Mouse (Mus musculus): ENCODE results near the gene Vegfb.
"Not testable (repeated sequence)": the region's sequence is repeated elsewhere in the genome, so short reads cannot be mapped to it uniquely, and the experiment has no call there.

Vegfb gene

DNA sequence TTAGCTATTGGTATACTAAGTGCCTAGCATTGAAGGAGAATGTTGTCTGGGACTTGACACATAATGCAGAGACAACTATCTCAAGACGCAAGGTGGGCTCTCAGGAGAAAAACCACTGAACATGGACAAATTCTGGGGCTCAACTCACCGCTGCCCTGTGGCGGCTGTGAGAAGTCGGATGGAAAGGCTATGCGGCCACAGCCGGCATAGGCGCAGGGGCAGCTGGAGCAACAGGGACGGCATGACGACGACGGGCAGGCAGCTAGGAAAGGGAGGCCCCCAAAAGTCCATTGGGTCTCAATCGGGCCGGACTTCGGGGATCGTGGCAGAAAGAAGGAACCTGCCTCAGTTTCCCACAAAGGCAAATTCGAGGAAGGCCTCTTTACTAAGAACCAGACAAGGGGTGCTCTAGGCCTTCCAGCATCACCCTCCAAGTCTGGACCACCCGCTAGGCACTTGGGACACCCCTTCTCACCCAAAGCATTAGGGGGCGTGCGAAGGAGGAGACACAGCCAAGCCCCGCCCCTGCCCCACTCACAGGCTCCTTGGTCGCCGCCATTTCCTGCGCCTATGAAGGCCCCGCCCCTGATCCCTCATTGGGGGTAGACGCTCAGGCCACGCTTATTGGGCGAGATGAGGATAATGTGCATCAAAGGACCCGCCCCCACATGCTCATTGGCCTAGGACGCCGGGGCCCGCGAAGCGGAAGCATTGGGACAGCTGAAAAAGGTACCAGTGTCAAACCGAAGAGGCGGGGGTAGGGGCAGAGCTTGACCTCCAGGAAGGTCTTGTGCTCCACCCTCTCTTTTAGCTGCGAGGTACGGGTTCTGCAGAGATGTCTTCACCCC lies 4.8 kb upstream of the Vegfb start, which contains the start of gene Dnajc4:
TSS of gene Dnajc4 (minus strand) at position 562 of the 848 bp plus-strand sequence.
- ATAC-seq (ENCODE audit: low TSS enrichment), result peak; percentile 84

DNA sequence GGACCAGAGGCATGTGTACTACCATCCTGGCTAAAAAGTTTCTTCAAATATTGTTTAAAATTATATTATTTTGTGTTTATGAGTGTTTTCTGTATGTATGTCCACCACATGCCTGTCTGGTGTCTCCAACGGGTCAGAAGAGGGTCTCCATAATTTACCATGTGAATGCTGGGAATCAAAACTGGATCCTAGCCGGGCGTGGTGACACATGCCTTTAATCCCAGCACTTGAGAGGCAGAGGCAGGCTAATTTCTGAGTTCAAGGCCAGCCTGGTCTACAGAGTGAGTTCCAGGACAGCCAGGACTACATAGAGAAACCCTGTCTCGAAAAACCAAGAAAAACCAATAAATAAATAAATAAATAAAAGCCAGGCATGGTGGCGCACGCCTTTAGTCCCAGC lies 3.7 kb upstream of the Vegfb start:
- ATAC-seq (ENCODE audit: low TSS enrichment), result not testable (repeated sequence)

DNA sequence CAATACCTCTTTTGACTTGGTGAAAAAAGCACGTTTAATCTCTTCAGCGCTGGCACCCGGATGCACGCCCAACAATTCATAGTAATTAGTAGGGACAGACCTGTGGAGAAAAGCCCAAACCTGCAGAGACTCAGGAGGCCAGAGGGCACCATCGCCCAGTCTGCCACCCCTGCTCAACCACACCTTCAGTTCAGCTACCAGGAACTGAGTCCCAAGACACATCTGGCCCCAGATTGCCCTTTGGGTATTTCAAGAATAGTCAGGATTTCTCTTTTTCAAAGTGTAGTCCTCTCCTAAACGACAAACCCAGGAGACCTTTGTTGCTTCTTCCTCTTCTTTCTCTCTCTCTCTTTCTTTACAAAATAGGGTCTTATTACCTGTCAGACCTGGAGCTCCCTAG lies 3.3 kb upstream of the Vegfb start:
- no peak for ATAC-seq (ENCODE audit: low TSS enrichment)

DNA sequence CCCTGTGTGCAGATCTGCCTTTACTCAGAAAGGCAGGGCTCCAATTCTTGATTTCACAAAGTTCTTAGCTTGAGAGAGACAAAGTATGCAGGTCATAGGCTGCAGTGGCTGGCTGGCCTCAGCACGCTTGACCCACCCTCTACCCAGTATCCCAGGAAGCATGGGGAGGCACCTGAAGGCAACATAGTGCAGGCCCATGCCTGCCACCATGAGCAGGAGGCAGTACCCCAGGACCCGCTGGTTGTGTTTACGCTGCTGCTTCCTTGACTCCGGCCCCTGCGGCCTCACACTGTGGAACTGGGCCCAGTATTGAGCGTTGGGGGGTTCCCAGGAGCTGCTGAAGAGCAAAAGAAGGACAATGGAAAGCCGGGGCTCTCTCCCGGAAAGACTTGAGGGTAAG lies 1.8 kb upstream of the Vegfb start:
- ATAC-seq (ENCODE audit: low TSS enrichment), result no peak

DNA sequence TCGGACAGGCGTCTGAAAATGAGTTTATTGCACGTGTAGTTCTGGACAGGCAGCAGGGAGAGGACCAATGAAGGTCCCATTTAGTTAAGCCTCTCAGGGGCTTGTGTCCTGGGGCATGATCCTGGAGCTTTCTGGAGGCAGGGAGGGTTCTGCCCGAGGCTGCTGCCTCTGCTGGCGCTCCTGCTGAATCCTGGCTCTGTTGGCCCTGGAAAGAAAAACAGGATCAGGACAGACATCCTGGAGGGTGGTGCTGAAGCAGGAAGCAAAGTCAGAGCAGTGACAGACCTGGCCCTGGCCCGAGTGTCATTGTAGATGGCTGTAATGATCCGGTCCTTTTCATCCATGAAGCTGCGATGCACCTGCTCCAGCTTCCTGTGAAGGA lies 444 bp upstream of the Vegfb start:
- no peak for ATAC-seq (ENCODE audit: low TSS enrichment)

DNA sequence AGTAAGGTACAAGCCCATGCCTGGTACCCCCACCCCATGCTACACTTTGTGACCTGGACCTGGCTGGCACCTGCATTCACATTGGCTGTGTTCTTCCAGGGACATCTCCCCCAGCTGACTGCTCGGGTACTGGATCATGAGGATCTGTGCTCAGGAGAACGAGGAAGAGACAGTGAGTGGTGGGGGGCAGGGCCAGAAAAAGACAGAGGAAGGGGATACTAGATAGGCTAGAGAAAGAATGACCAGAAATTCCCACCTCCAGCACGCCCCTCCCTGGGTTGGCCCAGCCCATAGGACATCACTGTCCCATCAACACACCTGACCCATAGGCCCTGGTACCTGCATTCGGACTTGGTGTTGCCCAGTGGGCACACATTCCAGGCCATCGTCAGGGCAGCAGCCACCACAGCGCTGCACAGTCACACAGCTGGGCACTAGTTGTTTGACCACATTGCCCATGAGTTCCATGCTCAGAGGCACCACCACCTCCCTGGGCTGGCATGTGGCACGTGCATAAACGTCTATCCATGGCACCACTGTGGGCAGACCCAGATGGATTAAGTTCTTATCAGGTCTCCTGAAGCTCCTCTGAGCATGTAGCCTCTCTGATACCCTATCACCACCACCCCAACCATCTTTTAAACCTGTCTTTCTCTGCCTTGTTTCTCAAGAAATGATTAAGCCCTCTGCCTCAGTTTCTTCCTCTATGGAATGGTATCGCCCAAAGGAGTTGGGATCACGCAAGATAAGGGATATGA lies 1.3 kb downstream of the Vegfb start:
- ATAC-seq (ENCODE audit: low TSS enrichment), result no peak

DNA sequence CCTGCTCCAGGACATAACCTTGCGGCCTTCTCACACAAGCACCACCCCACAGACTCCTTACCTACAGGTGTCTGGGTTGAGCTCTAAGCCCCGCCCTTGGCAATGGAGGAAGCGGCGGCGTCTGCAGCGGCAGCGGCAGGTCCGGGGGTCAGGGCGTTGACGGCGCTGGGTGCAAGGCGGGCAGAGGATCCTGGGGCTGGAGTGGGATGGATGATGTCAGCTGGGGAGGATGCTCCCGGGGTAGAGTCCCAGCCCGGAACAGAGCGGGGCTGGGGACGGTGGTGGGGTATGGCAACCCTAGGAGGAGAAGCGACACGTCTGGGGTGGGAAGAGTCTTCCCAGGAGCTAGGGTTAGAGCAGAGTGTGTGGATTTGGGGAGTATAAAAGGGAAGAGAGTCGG lies 2.2 kb downstream of the Vegfb start:
- ATAC-seq (ENCODE audit: low TSS enrichment), result no peak

DNA sequence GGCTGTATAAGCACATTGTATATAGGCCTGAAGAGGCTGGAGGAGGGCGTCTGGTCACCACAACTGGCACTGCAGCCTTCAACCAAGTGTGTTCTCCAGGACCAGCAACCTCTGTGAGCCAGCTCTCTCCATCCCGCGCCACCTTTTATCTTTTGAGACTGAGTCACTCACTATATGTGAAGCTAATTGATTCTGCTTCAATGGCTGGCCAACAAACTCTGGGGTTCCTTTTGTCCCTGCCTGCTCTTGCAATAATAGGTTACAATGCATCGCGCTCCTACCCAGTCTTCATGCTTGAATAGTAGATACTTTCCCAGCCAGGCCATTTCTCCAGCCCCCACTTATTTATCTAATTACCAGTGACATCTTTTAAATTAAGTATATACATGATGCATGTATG lies 3.8 kb downstream of the Vegfb start:
- no peak for ATAC-seq (ENCODE audit: low TSS enrichment)

DNA sequence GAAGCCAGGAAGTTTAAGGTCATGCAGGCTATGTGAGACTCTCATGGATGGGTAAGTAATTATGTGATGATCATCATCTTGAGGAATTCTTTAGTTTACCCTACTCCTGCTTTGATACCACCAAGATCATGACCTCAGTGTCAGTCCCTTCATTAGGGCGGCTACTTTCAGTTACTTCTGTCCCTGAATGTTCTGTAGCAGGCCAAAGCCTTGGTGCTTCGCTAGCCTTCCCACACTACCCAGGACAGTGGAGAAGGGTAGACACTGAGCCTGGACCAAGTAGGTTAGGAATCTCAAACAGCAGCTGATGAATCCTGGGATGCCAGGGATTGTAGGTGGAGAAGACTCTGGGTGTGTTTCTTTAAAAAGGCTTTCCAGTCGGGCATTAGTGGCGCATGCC lies 6.0 kb downstream of the Vegfb start:
- ATAC-seq (ENCODE audit: low TSS enrichment), result no peak

DNA sequence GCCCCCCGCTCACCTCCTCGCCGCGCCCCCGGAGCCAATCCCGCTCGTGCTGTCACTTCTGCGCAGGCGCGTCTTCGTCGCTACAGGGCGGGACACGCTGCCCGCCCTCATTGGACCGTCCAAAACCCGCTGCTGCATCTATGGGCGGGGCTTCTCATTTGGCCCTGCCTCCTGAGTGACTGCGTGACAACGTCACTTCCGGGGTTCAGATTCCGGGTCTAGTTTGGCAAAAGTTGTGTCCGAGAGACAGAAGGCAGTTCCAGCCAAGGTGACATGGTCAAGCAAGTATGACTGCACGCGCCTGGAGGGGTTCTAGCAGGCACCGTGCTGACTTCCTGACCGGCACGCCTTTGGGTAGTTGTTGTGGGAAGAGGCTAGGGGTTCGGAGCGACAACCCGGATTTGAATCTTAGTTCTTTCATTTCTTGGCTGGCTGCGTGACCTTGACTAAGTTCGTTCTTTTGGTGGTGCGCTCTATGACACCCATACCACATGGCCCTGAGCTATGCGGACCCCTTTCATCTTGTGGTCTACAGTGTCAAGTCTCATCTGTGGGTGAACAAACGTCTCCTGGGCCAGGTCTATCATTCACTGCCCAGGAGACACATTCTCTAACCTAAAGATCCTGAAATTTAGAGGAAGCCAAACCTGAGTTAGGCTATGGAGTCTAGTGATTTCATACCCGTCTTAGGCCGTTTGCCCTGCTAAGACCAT lies 6.9 kb downstream of the Vegfb start, which contains the start of gene Fkbp2:
TSS of gene Fkbp2 (minus strand) at position 121 of the 713 bp plus-strand sequence.
- peak; percentile 63 for ATAC-seq (ENCODE audit: low TSS enrichment)

DNA sequence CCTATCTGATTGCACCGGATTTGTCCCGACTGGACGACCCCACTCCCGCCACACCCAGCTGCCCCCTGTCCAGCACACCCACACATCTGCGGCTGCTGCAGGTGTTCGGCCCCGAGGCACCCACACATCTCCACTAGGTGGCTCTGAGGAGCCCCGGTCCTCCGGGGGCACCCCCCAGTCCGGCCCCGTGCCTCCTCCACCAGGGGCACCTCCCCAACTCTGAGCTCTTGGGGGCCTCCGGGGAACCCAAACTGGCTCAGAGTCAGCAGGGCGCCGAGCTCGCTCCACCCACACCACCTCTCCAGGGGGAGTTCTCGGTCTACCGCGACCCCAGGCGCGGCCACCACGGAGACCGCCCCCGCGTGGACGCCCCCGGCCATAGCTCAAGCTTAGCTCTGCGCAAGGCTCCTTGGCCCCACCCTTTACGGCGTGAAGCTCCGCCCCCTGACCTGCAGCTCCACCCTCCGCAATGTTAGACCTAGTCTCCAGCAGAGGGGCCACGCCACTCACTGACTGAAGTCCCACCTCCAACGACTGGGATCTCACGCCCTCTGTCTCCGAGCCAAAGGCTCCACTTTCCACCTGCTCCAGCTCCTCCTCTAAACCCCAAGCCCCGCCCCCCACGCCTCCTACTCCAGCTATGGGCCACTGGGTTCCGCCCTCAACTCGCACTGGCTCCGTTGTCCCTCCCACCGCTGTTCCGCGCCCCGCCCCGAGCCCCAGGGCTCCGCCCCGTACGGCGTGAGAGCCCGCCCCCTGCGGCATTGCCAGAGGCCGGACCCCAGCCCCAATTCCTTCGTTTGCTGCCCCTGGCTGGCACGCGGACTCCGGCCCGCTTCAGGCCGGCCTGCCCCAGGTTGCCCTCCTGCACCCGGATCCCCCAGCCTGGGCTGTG lies 7.7 kb downstream of the Vegfb start:
- ATAC-seq (ENCODE audit: low TSS enrichment), result peak; percentile 79

DNA sequence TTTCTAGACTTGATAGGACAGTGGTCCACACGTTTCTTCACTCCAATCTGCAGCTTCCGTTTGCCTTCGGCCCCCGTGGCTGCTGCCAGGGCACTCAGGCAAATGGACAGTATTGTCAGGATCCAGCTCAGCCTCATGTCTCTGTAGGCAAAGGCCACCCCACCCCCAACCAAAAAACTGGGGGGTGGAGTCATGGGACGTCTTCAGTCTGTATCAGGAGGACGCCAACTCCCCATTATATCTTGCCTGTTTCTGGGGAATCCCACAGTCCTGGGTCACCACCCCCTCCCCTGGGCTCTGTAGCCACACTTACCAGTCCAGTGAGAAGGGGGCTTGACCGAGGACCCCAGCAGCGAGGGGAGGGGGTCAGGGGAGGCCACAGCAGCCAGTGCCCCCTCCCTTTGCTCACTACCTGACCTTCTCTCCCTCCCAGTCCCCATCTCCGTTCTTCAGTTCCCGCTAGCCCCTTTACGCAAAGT lies 8.4 kb downstream of the Vegfb start:
- ATAC-seq (ENCODE audit: low TSS enrichment), result no peak

DNA sequence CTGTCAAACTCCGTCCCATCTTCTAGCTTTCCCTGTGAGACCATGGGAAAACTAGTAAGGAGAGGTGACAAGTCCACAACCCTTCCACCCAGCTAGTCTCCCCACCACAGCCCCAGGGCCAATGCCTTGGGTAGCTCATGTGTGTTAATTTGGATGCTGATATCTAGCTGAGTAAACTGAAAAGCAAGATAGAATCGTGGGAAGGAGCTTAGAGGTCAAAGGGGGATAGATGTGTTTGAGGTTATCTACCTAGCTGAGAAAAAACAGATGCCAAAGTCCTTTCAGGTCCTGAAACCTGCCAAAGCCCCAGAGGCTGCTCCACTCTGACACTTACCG lies 8.8 kb downstream of the Vegfb start:
- no peak for ATAC-seq (ENCODE audit: low TSS enrichment)

DNA sequence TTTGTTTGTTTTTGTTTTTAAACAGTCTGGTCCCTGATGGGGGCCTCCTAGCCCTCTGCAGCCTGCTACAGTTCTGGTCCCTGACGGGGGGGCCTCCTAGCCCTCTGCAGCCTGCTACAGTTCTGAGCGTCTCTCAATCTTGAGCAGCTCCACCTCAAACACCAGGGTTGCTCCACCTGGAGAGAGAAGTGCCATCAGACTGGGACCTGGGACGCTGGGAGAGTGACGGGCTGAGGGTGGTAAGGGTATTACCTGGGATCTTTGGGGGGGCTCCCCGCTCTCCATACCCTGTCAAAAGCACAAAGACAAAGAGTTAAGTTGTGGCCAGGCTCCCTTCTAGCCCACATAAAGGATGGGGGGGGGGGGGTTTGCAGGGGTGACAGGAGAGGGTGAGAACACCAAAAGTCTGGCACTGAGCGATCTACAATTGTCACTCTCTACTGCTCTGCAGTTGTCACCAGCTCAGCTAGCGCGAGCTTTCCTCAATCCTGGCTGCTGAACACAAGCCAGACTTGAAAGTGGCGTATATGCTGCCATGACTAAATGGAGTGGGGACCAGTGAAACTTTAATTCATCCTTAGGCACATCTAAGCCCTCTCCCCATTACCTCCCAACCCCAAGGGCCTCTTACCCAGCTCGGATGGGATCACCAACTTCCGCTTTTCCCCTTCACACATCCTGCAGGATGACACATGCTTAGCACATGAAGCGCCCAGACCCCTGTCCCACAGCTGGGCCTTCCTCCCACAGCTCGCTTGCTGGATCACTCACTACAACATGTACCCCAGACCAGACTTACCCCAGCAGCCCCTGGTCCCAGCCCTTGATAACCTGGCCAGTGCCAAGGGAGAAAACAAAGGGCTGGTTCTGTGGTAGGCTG lies 9.5 kb downstream of the Vegfb start:
- ATAC-seq (ENCODE audit: low TSS enrichment), result no peak

DNA sequence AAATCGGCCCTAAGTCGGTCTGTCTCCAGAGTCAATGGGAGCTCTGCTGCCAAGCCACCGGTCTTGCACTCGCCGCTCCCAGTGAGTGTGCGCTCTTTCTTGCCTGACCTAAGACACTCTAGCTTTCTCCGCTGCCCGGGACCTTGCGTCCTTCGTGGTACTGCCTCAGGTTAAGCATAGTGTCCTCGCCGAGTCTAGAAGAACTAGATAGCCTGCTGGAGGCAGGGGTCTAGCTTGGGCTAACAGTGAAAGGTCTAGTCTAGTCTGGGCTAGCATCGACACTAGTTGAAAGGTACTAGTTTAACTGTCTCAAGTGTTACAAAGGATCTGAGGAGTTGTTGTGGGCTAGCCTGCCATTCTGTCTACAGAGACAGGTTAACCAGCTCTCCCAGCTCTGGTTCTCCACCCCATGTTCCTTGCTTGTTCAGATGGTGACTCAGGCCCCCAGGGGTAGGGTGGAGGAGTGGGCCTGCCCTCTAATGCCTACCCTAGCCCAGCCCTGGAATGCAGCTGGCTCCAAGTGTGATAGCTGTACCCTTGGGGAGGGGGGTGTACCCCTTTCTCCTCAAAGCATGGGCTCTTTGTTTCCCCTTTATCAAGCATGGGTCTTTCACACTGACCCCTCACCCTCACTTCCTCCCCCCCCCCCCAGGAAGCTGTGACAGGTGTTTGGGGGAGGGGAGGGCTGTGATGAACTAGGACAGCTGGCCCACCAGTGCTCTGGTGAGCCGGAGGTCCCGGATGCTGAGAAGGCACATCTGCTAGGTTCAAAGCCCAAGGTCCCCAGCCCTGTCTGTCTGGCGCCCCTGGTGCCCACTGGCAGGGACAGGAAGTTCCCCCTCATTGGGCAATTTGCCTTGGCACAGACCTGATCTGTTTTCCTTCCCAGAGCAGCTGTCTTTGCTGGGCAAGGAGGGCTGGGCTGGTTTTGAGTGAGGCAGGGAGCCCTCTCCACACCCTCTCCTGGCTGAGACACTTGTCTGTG lies 11.6 kb downstream of the Vegfb start, which contains the start of gene Plcb3:
TSS of gene Plcb3 (minus strand) at position 934 of the 985 bp plus-strand sequence.
- ATAC-seq (ENCODE audit: low TSS enrichment), result no peak

DNA sequence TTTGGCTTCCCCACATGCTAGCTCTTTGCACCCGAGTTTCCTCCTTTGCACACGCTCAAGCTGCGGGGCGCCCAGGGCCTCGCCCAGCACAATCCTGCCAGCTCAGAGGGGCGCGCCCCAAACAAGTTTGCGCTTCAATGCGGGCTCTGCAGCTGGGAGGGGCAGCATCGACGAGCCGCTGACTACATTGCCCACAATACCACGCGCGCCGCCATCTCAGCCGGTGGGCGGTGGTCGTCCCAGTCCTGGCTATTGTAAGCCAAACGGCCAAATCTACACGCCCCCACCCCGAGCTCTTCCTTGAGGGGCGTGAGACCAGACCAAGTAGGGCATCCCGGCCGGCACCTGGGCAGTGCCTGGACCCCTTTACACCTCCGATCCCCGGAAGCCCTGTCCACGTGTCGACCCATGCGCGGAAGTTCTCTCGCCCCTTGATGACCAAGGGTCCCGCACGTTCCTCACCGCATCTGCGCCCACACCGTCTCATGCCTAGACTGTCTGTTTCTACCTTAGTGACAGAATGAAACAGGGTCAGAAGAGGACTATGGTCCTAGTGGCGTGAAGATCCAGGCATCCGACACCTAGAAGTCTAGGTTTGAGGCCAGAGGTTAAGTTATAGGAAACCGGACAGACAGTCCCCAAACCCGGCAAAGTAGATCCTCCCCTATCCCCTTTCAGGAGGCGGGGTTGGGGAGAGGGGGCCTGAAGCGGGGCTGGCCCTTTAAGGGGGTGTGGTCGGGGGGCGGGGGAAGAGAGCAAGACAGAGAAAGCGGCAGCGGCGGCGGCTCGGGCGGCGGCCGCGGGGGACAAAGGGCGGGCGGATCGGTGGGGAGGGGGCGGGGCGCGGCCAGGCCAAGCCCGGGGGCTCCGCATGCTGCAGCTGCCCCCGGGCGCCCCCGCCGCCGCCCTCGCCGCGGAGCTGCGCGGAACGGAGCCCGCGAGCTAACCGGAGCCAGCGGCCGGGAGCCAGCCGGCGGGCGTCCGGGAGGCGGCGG lies 12.9 kb downstream of the Vegfb start, which contains the start of gene Ppp1r14b:
TSS of gene Ppp1r14b (plus strand) at position 758 of the 995 bp plus-strand sequence.
- peak; percentile 42; the same call in 1 of the 2 replicates for ATAC-seq (ENCODE audit: low TSS enrichment)

DNA sequence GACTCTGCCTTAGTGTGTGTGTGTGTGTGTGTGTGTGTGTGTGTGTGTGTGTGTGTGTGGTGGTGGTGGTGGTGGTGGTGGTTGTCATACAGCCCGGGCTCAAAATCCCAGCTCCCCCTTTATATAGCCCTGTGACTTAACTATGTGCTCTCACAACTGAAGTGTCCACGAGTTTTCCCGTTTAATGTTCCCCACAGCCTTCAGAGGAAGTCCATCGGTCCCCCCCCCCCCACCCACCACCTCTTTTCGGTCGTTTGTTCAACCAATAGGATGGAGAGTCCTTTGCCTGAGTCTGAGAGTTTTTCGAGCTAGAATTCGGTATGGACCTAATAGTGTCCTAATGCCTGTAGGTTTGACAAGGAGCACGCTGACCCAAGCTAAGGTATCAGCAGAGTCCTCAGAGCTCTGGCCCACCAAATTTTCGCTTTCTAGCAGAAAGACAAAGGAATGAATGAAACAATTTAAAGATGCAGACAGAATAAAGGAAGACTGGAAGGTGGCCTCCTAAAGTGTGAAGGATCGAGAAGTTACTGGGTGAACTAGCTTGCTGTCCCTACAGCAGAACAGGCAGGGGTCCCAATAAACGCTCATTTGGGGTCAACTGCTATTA lies 13.8 kb downstream of the Vegfb start:
- no peak for ATAC-seq (ENCODE audit: low TSS enrichment)

Measured in frontal cortex, adult (tissue).